Mouse (Mus musculus): ENCODE measurements around the gene Mrnip. TPM values are rescaled to one million over a fixed set of nuclear protein-coding genes. Genes with fewer than 3 reads are reported as not detected.

Mrnip gene
- polyA plus RNA-seq, 1 experiment, result 0.79 TPM

GRCm38 (mm10) chr11:50194793-50195192 is 20.5 kb downstream of the Mrnip start:
- no peaks in the 10 kb centered on the region for H3K9me3 ChIP-seq (ENCODE audit: control insufficient read depth, low read length)
- no peak overlapping the region for H3K4me3 ChIP-seq (replicated peaks)
- TF ChIP-seq TAL1 (IDR thresholded peaks at IDR 0.05; ENCODE audit: low read length), result no peak
- TF ChIP-seq GATA1 (IDR thresholded peaks at IDR 0.05; ENCODE audit: low read length), result no peak
- H3K27me3 ChIP-seq (ENCODE audit: control insufficient read depth), result no peaks in the 10 kb centered on the region
- peaks cover 2% of the 10 kb centered on the region; the same call in 1 of the 2 replicates for H3K4me1 ChIP-seq (ENCODE audit: control insufficient read depth)
- peaks cover 53% of the 10 kb centered on the region for H3K36me3 ChIP-seq (ENCODE audit: control insufficient read depth)

DNA sequence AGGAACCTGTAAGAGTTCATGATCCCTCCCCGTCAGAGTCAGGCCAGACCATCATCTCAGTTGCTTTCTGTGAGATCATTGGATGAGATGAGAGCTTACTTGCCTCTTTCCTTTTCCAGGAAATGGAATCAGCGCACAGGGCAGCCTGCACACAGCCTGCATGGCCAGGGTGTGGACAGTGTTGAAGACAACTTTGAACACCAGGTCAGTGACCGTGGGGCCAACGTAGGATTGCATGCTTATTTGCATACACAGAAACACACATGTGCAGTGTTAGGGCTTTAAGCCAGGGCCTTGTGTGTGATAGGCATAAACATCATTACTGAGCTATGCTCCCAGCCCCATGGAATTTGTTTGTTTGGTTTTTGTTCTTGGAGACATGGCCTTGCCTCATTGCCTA is 23.3 kb downstream of the Mrnip start:
- no peak for TF ChIP-seq TAL1 (IDR thresholded peaks at IDR 0.05; ENCODE audit: low read length)
- TF ChIP-seq GATA1 (IDR thresholded peaks at IDR 0.05; ENCODE audit: low read length), result no peak

DNA sequence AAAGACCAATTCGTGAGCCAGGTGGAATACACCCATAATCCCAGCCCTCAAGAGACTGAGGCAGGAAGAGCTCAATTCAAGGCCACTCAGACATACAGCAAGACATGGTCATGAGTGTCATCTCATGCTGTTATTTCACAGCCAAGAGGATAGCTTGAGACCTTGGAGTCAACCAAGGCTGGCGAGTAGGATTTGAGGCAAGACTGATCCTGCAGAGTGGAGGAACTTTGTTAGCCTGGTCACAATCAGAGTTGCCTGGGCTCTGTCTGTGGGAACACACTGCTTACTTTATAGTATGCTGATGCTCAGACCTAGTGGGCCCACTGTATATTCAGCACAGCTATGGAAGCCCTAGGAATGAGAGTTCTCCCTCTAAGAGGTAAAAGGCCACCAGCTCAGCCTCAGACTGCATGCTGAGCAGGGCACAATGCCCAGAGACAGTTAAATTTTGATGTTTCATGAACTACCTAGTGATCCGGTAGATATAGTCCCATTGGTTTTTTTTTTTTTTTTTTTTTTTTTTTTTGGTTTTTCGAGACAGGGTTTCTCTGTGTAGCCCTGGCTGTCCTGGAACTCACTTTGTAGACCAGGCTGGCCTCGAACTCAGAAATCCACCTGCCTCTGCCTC is 24.1 kb downstream of the Mrnip start:
- no peaks in the 10 kb centered on the region for H3K9me3 ChIP-seq (ENCODE audit: control insufficient read depth, low read length)
- H3K27me3 ChIP-seq (ENCODE audit: control insufficient read depth), result no peaks in the 10 kb centered on the region
- no peak overlapping the region for H3K4me3 ChIP-seq (replicated peaks)
- TF ChIP-seq TAL1 (IDR thresholded peaks at IDR 0.05; ENCODE audit: low read length) (no peak), GATA1 (IDR thresholded peaks at IDR 0.05; ENCODE audit: low read length) (no peak)
- H3K36me3 ChIP-seq (ENCODE audit: control insufficient read depth), result peaks cover 83% of the 10 kb centered on the region
- H3K4me1 ChIP-seq (ENCODE audit: control insufficient read depth), result peaks cover 2% of the 10 kb centered on the region

More for the DNA sequence above, 23.3 kb downstream of the Mrnip start:
- H3K27me3 ChIP-seq (ENCODE audit: control insufficient read depth), result no peaks in the 10 kb centered on the region
- H3K36me3 ChIP-seq (ENCODE audit: control insufficient read depth), result peaks cover 74% of the 10 kb centered on the region
- H3K9me3 ChIP-seq (ENCODE audit: control insufficient read depth, low read length), result no peaks in the 10 kb centered on the region
- no peak overlapping the region for H3K4me3 ChIP-seq (replicated peaks)
- H3K4me1 ChIP-seq (ENCODE audit: control insufficient read depth), result peaks cover 2% of the 10 kb centered on the region; the same call in 1 of the 2 replicates

GRCm38 (mm10) chr11:50198916-50199315 is 24.7 kb downstream of the Mrnip start:
- TF ChIP-seq TAL1 (IDR thresholded peaks at IDR 0.05; ENCODE audit: low read length) (no peak), GATA1 (IDR thresholded peaks at IDR 0.05; ENCODE audit: low read length) (no peak)
- H3K9me3 ChIP-seq (ENCODE audit: control insufficient read depth, low read length), result no peaks in the 10 kb centered on the region
- H3K36me3 ChIP-seq (ENCODE audit: control insufficient read depth), result peaks cover 87% of the 10 kb centered on the region
- H3K4me1 ChIP-seq (ENCODE audit: control insufficient read depth), result peaks cover 2% of the 10 kb centered on the region
- no peak overlapping the region for H3K4me3 ChIP-seq (replicated peaks)
- H3K27me3 ChIP-seq (ENCODE audit: control insufficient read depth), result no peaks in the 10 kb centered on the region

DNA sequence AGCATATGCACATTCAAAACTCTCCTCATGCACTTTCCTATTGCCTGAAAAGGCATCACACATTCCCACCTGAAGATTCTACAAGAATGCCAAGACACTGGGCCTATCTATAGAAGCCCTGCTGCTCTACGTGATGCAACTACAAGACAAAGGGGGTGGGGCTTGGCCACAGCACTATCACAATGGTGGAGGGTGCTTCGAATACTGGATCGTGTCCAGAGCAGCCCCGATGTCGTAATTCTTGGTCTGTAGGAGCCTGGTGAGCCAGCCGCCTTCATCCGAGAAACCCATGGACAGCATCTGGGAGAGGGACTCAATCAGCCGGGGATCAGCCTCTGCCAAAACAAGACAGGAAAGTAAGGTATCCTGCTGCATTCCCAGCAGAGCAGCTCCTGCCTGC is 26.4 kb downstream of the Mrnip start:
- Histone ChIP-seq H3K9me3 (ENCODE audit: control insufficient read depth, low read length) (no peaks in the 10 kb centered on the region), H3K36me3 (ENCODE audit: control insufficient read depth) (peaks cover 94% of the 10 kb centered on the region), H3K4me3 (replicated peaks) (no peak overlapping the region), H3K4me1 (ENCODE audit: control insufficient read depth) (peaks cover 6% of the 10 kb centered on the region), H3K27me3 (ENCODE audit: control insufficient read depth) (no peaks in the 10 kb centered on the region)
- TF ChIP-seq GATA1 (IDR thresholded peaks at IDR 0.05; ENCODE audit: low read length) (no peak), TAL1 (IDR thresholded peaks at IDR 0.05; ENCODE audit: low read length) (no peak)

GRCm38 (mm10) chr11:50201590-50201989 is 27.3 kb downstream of the Mrnip start:
- Histone ChIP-seq H3K27me3 (ENCODE audit: control insufficient read depth) (no peaks in the 10 kb centered on the region), H3K4me1 (ENCODE audit: control insufficient read depth) (peaks cover 4% of the 10 kb centered on the region), H3K36me3 (ENCODE audit: control insufficient read depth) (peaks cover 100% of the 10 kb centered on the region), H3K4me3 (replicated peaks) (no peak overlapping the region), H3K9me3 (ENCODE audit: control insufficient read depth, low read length) (no peaks in the 10 kb centered on the region)
- TF ChIP-seq GATA1 (IDR thresholded peaks at IDR 0.05; ENCODE audit: low read length) (no peak), TAL1 (IDR thresholded peaks at IDR 0.05; ENCODE audit: low read length) (no peak)

DNA sequence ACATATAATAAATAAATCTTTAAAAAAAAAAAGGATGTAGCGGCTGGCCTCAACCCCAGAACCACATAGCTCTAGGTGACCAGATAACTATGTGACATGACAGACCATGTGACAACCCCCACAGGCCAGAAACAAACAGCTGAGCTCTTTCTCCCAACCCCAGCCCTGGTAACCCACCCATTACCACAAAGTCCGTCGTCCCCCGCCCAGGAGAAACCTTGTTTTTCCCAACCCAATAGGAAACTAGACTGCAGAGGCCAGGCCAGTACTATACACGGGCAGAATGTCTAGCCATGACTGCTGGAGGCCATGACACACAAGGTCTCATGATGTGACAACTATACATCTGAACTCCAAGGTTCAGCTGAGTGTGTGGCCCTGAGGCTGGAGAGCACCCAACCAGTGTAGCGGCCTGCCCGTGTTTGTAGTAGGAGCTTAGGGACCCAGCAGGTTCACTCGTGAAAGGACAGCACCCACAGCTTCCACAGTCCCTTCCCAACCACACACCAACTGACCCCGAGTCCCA is 29.1 kb downstream of the Mrnip start:
- no peaks in the 10 kb centered on the region for H3K9me3 ChIP-seq (ENCODE audit: control insufficient read depth, low read length)
- no peak for TF ChIP-seq GATA1 (IDR thresholded peaks at IDR 0.05; ENCODE audit: low read length)
- TF ChIP-seq TAL1 (IDR thresholded peaks at IDR 0.05; ENCODE audit: low read length), result no peak
- H3K27me3 ChIP-seq (ENCODE audit: control insufficient read depth), result no peaks in the 10 kb centered on the region
- no peak overlapping the region for H3K4me3 ChIP-seq (replicated peaks)
- H3K36me3 ChIP-seq (ENCODE audit: control insufficient read depth), result peaks cover 99% of the 10 kb centered on the region
- H3K4me1 ChIP-seq (ENCODE audit: control insufficient read depth), result peaks cover 15% of the 10 kb centered on the region

GRCm38 (mm10) chr11:50205434-50205833 is 31.2 kb downstream of the Mrnip start:
- peaks cover 87% of the 10 kb centered on the region for H3K36me3 ChIP-seq (ENCODE audit: control insufficient read depth)

GRCm38 (mm10) chr11:50206037-50206436 is 31.8 kb downstream of the Mrnip start:
- Histone ChIP-seq H3K4me3 (replicated peaks) (no peak overlapping the region), H3K36me3 (ENCODE audit: control insufficient read depth) (peaks cover 81% of the 10 kb centered on the region), H3K9me3 (ENCODE audit: control insufficient read depth, low read length) (no peaks in the 10 kb centered on the region), H3K4me1 (ENCODE audit: control insufficient read depth) (peaks cover 32% of the 10 kb centered on the region), H3K27me3 (ENCODE audit: control insufficient read depth) (no peaks in the 10 kb centered on the region)
- TF ChIP-seq TAL1 (IDR thresholded peaks at IDR 0.05; ENCODE audit: low read length), result no peak
- TF ChIP-seq GATA1 (IDR thresholded peaks at IDR 0.05; ENCODE audit: low read length), result no peak

More at GRCm38 (mm10) chr11:50205434-50205833, 31.2 kb downstream of the Mrnip start:
- TF ChIP-seq TAL1 (IDR thresholded peaks at IDR 0.05; ENCODE audit: low read length) (no peak), GATA1 (IDR thresholded peaks at IDR 0.05; ENCODE audit: low read length) (no peak)
- no peaks in the 10 kb centered on the region for H3K9me3 ChIP-seq (ENCODE audit: control insufficient read depth, low read length)
- peaks cover 27% of the 10 kb centered on the region for H3K4me1 ChIP-seq (ENCODE audit: control insufficient read depth)
- H3K4me3 ChIP-seq (replicated peaks), result no peak overlapping the region
- no peaks in the 10 kb centered on the region for H3K27me3 ChIP-seq (ENCODE audit: control insufficient read depth)
